8 mouse cellular contexts compared by ENCODE assay signal in genomic region chr2:128338474-128338873, GRCm38 (mm10).
DNase-seq lines count a peak whose midpoint lies in the region; ATAC-seq and TF ChIP-seq lines count a peak whose summit lies in the region.

No protein-coding gene starts in this region.

- no peak overlapping the region; the same call in 1 of the 2 replicates for H3K4me2 ChIP-seq in stomach, embryonic 16.5 days (ENCODE audit: low read depth, low read length)

- H3K4me3 ChIP-seq in spleen, adult 2 months (ENCODE audit: extremely low read depth, insufficient read depth, insufficient read length) = no peak overlapping the region
- no peak overlapping the region for H3K4me3 ChIP-seq in stomach, embryonic 16.5 days (replicated peaks; ENCODE audit: low read length)

- no peak overlapping the region for H3K9ac ChIP-seq in stomach, embryonic 16.5 days (ENCODE audit: low read length)

- no peaks in the 10 kb centered on the region for H3K36me3 ChIP-seq in spleen, adult 2 months (ENCODE audit: control insufficient read depth, insufficient read depth, low read length)
- no peaks in the 10 kb centered on the region for H3K36me3 ChIP-seq in stomach, embryonic 16.5 days (ENCODE audit: control insufficient read depth, insufficient read depth, low read length)

- no peak for TF ChIP-seq CTCF in spleen, adult 2 months (IDR thresholded peaks at IDR 0.05; ENCODE audit: extremely low read depth, insufficient read depth, insufficient read length, insufficient replicate concordance)

- ATAC-seq in stomach, embryonic 16.5 days (ENCODE audit: insufficient read depth, low FRiP score) = no peak

- H3K4me1 ChIP-seq in spleen, adult 2 months (ENCODE audit: control insufficient read depth, insufficient read depth, insufficient read length) = peaks cover 10% of the 10 kb centered on the region; the same call in 1 of the 2 replicates
- H3K4me1 ChIP-seq in stomach, embryonic 16.5 days (ENCODE audit: control insufficient read depth, insufficient read depth, low read length) = peaks cover 27% of the 10 kb centered on the region

- WGBS in spleen, adult 2 months = 53% methylated on average over 4 of the region's 4 CpGs
- 71% methylated on average over 4 of the region's 4 CpGs for WGBS in stomach, embryonic 16.5 days

- TF ChIP-seq POLR2A in spleen, adult 2 months (IDR thresholded peaks at IDR 0.05; ENCODE audit: low read depth, low read length) = no peak

- H3K27me3 ChIP-seq in spleen, adult 2 months (ENCODE audit: control insufficient read depth, insufficient read depth, low read length) = no peaks in the 10 kb centered on the region
- H3K27me3 ChIP-seq in stomach, embryonic 16.5 days (ENCODE audit: control insufficient read depth, insufficient read depth, low read length) = no peaks in the 10 kb centered on the region

- H3K27ac ChIP-seq in spleen, adult 2 months (ENCODE audit: insufficient read depth, low read length) = peak overlapping the region; percentile 33; the same call in 1 of the 2 replicates
- peak overlapping the region; percentile 88; the same call in 1 of the 2 replicates for H3K27ac ChIP-seq in stomach, embryonic 16.5 days (ENCODE audit: low read length)

- no peaks in the 10 kb centered on the region for H3K9me3 ChIP-seq in stomach, embryonic 16.5 days (replicated peaks; ENCODE audit: control insufficient read depth, low read length)

- DNase-seq in adrenal gland, adult 8-10 months = peak; percentile 16
- DNase-seq in adrenal gland, postnatal 25 days = no peak
- DNase-seq in spleen, adult 2 months (ENCODE audit: low read depth in 1 of 2, low spot score in 2 of 2) = no peak
- no peak for DNase-seq in spleen, postnatal 14 days (ENCODE audit: low spot score in 2 of 2)
- peak; percentile 79 to 87 for DNase-seq in kidney, adult 8-10 months
- no peak for DNase-seq in urinary bladder, postnatal 14 days (ENCODE audit: low spot score)
- no peak for DNase-seq in layer of hippocampus, adult 11-12 months (ENCODE audit: low spot score)

Comparison
In these comparisons a context has a peak if more than half of its experiments do, and no peak if none do; other contexts are left out.
1. DNase-seq: peak in adrenal gland, adult 8-10 months (single experiment) and kidney, adult 8-10 months (2 of 2); none in adrenal gland, postnatal 25 days (single experiment), spleen, adult 2 months (0 of 2), spleen, postnatal 14 days (0 of 2), urinary bladder, postnatal 14 days (single experiment) and layer of hippocampus, adult 11-12 months (single experiment).